ENCODE assay signal across 9 mouse cellular contexts in the genomic region with DNA sequence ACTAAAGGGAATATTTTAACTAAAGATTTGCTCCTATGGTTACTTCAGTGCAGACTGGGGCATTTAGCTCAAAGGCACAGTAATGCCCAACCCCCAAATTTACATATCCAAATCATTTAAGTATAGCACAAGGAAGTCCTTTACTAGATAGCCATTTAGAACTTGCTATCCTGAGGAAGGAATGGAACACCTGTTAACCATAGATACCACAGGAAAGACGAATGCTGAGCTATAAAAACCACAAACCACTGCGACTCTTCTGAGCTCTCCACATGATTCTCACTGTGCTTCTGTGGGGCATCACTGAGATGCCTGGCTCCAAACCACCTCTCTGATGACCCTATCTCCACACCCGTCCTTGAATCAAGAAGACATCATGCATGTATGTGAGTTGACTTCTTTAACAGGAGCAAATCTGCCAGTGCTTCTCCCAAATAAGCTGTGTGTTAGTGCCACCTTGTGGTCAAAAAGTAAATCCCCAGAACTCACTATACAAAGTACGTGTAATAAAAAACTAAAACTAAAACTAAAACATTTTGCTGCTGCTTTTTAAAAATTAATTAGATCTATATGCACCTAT. TPM values are rescaled to one million over a fixed set of nuclear protein-coding genes. Genes with fewer than 3 reads are reported as not detected.
DNase-seq lines count a peak whose midpoint lies in the region; ATAC-seq and TF ChIP-seq lines count a peak whose summit lies in the region.
"Had no signal": no experiment of that assay in that cellular context is flagged by ENCODE, and none has a peak within 500 bp of the region (broad histone marks: within the 10 kb centered on the region; RNA-seq: fewer than 3 reads in every experiment).

No protein-coding gene starts in this region.

- no peak for TF ChIP-seq EP300 in stomach, postnatal 0 days (optimal IDR thresholded peaks at IDR 0.05)

- no peak for DNase-seq in gastrocnemius, adult 2 months
- no peak for DNase-seq in gastrocnemius, postnatal 14 days
- DNase-seq in B cell, adult 2 months: peak; percentile 63 to 65
- peak; percentile 83 for DNase-seq in brain, embryonic 14.5 days (ENCODE audit: low read depth)
- peak; percentile 82 for DNase-seq in forebrain, postnatal 0 days
- DNase-seq in layer of hippocampus, adult 11-12 months (ENCODE audit: low spot score): peak; percentile 63
- peak; percentile 67 for DNase-seq in mesoderm, embryonic 11.5 days (ENCODE audit: low read depth, low spot score)
- DNase-seq in stomach, postnatal 0 days (ENCODE audit: low spot score): no peak

- no peaks in the 10 kb centered on the region for H3K27me3 ChIP-seq in forebrain, postnatal 0 days (ENCODE audit: insufficient read depth, low read length)
- no peaks in the 10 kb centered on the region for H3K27me3 ChIP-seq in stomach, postnatal 0 days (ENCODE audit: control insufficient read depth, insufficient read depth, low read length)

- TF ChIP-seq POLR2A in brain, embryonic 14.5 days (IDR thresholded peaks at IDR 0.05; ENCODE audit: borderline replicate concordance, extremely low read depth, insufficient read depth, insufficient read length, poor library complexity, severe bottlenecking): no peak

- ATAC-seq in forebrain, postnatal 0 days: peak; percentile 76
- ATAC-seq in stomach, postnatal 0 days (ENCODE audit: low FRiP score, low TSS enrichment): no peak

- no peak overlapping the region for H3K4me2 ChIP-seq in forebrain, postnatal 0 days (ENCODE audit: low read depth)
- no peak overlapping the region for H3K4me2 ChIP-seq in stomach, postnatal 0 days (replicated peaks; ENCODE audit: low read depth)

- no peaks in the 10 kb centered on the region for H3K4me1 ChIP-seq in forebrain, postnatal 0 days (ENCODE audit: insufficient read depth)
- no peaks in the 10 kb centered on the region for H3K4me1 ChIP-seq in stomach, postnatal 0 days (replicated peaks; ENCODE audit: control insufficient read depth, insufficient read depth)

- H3K9me3 ChIP-seq in forebrain, postnatal 0 days (ENCODE audit: low read length): no peaks in the 10 kb centered on the region
- H3K9me3 ChIP-seq in stomach, postnatal 0 days (ENCODE audit: control insufficient read depth, low read length): no peaks in the 10 kb centered on the region

- WGBS in forebrain, postnatal 0 days: 33% methylated on average over 4 of the region's 4 CpGs
- WGBS in stomach, postnatal 0 days: 33% methylated on average over 4 of the region's 4 CpGs

- peak; percentile 72 for TF ChIP-seq CTCF in gastrocnemius, adult 2 months (IDR thresholded peaks at IDR 0.05)
- TF ChIP-seq CTCF in brain, embryonic 14.5 days (IDR thresholded peaks at IDR 0.05; ENCODE audit: borderline replicate concordance, extremely low read depth, insufficient read depth, insufficient read length): peak; percentile 59; the same call in 1 of the 2 replicates
- peak; percentile 80 for TF ChIP-seq CTCF in forebrain, postnatal 0 days (IDR thresholded peaks at IDR 0.05; ENCODE audit: low read depth)
- peak; percentile 87 for TF ChIP-seq CTCF in stomach, postnatal 0 days (IDR thresholded peaks at IDR 0.05; ENCODE audit: low read depth)

- no peak overlapping the region for H3K27ac ChIP-seq in gastrocnemius, adult 2 months
- no peak overlapping the region for H3K27ac ChIP-seq in forebrain, postnatal 0 days (ENCODE audit: low read depth, low read length)
- H3K27ac ChIP-seq in stomach, postnatal 0 days (replicated peaks): no peak overlapping the region

- no peaks in the 10 kb centered on the region for H3K36me3 ChIP-seq in forebrain, postnatal 0 days (ENCODE audit: insufficient read depth)
- H3K36me3 ChIP-seq in stomach, postnatal 0 days (ENCODE audit: control insufficient read depth, insufficient read depth, low read length): no peaks in the 10 kb centered on the region

- H3K4me3 ChIP-seq in gastrocnemius, adult 2 months: no peak overlapping the region
- H3K4me3 ChIP-seq in forebrain, postnatal 0 days (ENCODE audit: low read depth, low read length): no peak overlapping the region
- no peak overlapping the region for H3K4me3 ChIP-seq in stomach, postnatal 0 days (ENCODE audit: low read depth, low read length)

- intact Hi-C loops in gastrocnemius, adult 2 months (cut with DNase I): loop anchor here (2.0 kb wide), 1 partner anchor 46 kb away; no protein-coding TSS in a partner anchor
- intact Hi-C loops in gastrocnemius, postnatal 14 days (cut with DNase I; ENCODE audit: low total_unique reads): loop anchor here (5.0 kb wide), 1 partner anchor 50 kb away; no protein-coding TSS in a partner anchor

- H3K9ac ChIP-seq in forebrain, postnatal 0 days: no peak overlapping the region
- no peak overlapping the region for H3K9ac ChIP-seq in stomach, postnatal 0 days (ENCODE audit: low read length)

RNA-seq across cellular contexts. Expression of a gene that starts 10.8 kb away (rescaled TPM):
- total RNA-seq in gastrocnemius, adult 2 months (2021): 1 to 10 TPM; 5.4 TPM
- 1 to 10 TPM; 4.6 TPM for total RNA-seq in gastrocnemius, postnatal 14 days (2021)
- polyA plus RNA-seq in brain, embryonic 14.5 days (2012; rRNA removed): 9.0 and 11.6 TPM in 2 replicates
- total RNA-seq in forebrain, postnatal 0 days (2014; rRNA removed): 19.1 and 22.1 TPM in 2 replicates
- 11.2 and 12.7 TPM in 2 replicates for polyA plus RNA-seq in forebrain, postnatal 0 days (2015; fragmentation: Nextera tagmentation; extraction: Ambion mirVana)
- polyA plus RNA-seq in stomach, postnatal 0 days (2015; fragmentation: Nextera tagmentation; extraction: Ambion mirVana): 6.2 and 7.1 TPM in 2 replicates

RNA-seq across cellular contexts. Expression of a gene that starts 14.5 kb away (rescaled TPM):
- total RNA-seq in gastrocnemius, adult 2 months (2021): not detected
- not detected for total RNA-seq in gastrocnemius, postnatal 14 days (2021)
- 0.04 TPM in 1 of 2 replicates, not detected in the other for polyA plus RNA-seq in brain, embryonic 14.5 days (2012; rRNA removed)
- total RNA-seq in forebrain, postnatal 0 days (2014; rRNA removed): under 0.01 and 0.05 TPM in 2 replicates
- polyA plus RNA-seq in forebrain, postnatal 0 days (2015; fragmentation: Nextera tagmentation; extraction: Ambion mirVana): 0.06 and 0.11 TPM in 2 replicates
- not detected in 2 replicates for polyA plus RNA-seq in stomach, postnatal 0 days (2015; fragmentation: Nextera tagmentation; extraction: Ambion mirVana)
- total RNA-seq: heart, postnatal 14 days had no signal

Comparison
In these comparisons a context has a peak if more than half of its experiments do, and no peak if none do; other contexts are left out.
1. DNase-seq: peak in B cell, adult 2 months (2 of 2), brain, embryonic 14.5 days (single experiment), forebrain, postnatal 0 days (single experiment), layer of hippocampus, adult 11-12 months (single experiment) and mesoderm, embryonic 11.5 days (single experiment); none in gastrocnemius, adult 2 months (single experiment), gastrocnemius, postnatal 14 days (single experiment) and stomach, postnatal 0 days (single experiment).
2. Peak in every context shown above with its lines, with median percentiles within 50 percentile points of each other: CTCF ChIP-seq.